Mouse (Mus musculus): ENCODE data around the gene Zfand6. TPM values are rescaled to one million over a fixed set of nuclear protein-coding genes. Genes with fewer than 3 reads are reported as not detected.

Zfand6 gene
- polyA plus RNA-seq, 1 experiment from 2014 or later: 183 TPM

GRCm38 (mm10) chr7:84690101-84690509 lies 346 bp upstream of the Zfand6 start:
- Histone ChIP-seq H3K9ac (replicated peaks; ENCODE audit: low read depth, low read length) (0 out of 2 replicates have a peak overlapping the region, but pooled peaks have one; percentile 4), H3K36me3 (ENCODE audit: control insufficient read depth, insufficient read depth, low read length) (no peaks in the 10 kb centered on the region), H3K27ac (ENCODE audit: low read length) (no peak overlapping the region), H3K4me3 (ENCODE audit: low read depth, low read length) (peak overlapping the region; percentile 65), H3K9me3 (ENCODE audit: control insufficient read depth, low read depth, low read length) (no peaks in the 10 kb centered on the region), H3K4me1 (ENCODE audit: control insufficient read depth, insufficient read depth, low read length) (no peaks in the 10 kb centered on the region), H3K27me3 (ENCODE audit: control insufficient read depth, insufficient read depth, low read length) (no peaks in the 10 kb centered on the region), H3K4me2 (replicated peaks; ENCODE audit: low read depth, low read length) (peak overlapping the region; percentile 90)
- WGBS: 3% methylated on average over 19 of the region's 19 CpGs
- no peak for ATAC-seq (ENCODE audit: insufficient number of reproducible peaks, insufficient read depth, low FRiP score, low read depth)

GRCm38 (mm10) chr7:84687653-84688580 lies 1.8 kb downstream of the Zfand6 start:
- WGBS: 63% methylated on average over 12 of the region's 12 CpGs

DNA sequence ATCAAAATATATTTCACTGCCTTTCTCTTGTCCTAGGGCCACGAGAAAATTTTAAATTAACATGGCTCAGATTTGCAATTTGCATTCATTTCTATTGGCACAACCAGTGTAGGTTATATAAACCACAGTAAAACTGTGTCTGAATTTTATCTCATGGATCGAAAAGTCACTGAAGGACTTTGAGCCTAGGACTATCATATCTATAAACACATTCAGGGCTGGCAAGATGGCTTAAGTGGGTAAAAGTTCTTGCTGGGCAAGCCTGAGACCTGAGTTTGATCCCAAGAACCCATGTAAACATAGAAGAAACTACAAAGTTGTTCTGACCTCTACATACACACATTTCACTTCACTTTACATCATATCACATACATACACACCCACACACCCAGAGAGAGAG lies 3.4 kb downstream of the Zfand6 start:
- no peak overlapping the region for H3K9ac ChIP-seq (replicated peaks; ENCODE audit: low read depth, low read length)
- WGBS: 84% methylated on average over 2 of the region's 2 CpGs
- no peaks in the 10 kb centered on the region for H3K4me1 ChIP-seq (ENCODE audit: control insufficient read depth, insufficient read depth, low read length)

More at GRCm38 (mm10) chr7:84687653-84688580, 1.8 kb downstream of the Zfand6 start:
- H3K9ac ChIP-seq (replicated peaks; ENCODE audit: low read depth, low read length): no peak overlapping the region
- H3K9me3 ChIP-seq (ENCODE audit: control insufficient read depth, low read depth, low read length): no peaks in the 10 kb centered on the region
- H3K4me3 ChIP-seq (ENCODE audit: low read depth, low read length): no peak overlapping the region
- H3K27me3 ChIP-seq (ENCODE audit: control insufficient read depth, insufficient read depth, low read length): no peaks in the 10 kb centered on the region
- no peaks in the 10 kb centered on the region for H3K4me1 ChIP-seq (ENCODE audit: control insufficient read depth, insufficient read depth, low read length)
- H3K27ac ChIP-seq (ENCODE audit: low read length): no peak overlapping the region
- no peak for ATAC-seq (ENCODE audit: insufficient number of reproducible peaks, insufficient read depth, low FRiP score, low read depth)
- H3K4me2 ChIP-seq (replicated peaks; ENCODE audit: low read depth, low read length): no peak overlapping the region; the same call in 1 of the 2 replicates
- no peaks in the 10 kb centered on the region for H3K36me3 ChIP-seq (ENCODE audit: control insufficient read depth, insufficient read depth, low read length)

DNA sequence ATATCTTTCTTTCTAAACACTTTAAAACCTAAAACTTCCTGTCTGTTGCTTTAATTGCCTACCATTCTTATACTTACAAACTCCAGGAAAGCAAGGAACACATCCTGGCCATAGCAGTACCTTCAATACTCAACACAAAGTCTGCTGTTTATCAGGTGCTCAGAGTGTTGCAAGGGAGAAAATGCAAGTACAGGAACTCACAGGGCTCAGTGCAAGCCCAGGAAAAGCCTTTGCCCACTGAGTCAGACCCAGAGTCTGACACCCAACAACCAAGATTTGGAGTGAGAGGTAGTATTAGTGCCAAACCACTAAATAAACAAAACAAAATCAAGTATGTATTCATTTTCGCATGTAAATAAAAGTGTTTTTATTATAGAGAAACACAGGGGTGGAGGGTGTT lies 5.1 kb downstream of the Zfand6 start:
- H3K36me3 ChIP-seq (ENCODE audit: control insufficient read depth, insufficient read depth, low read length): no peaks in the 10 kb centered on the region
- no peaks in the 10 kb centered on the region for H3K4me1 ChIP-seq (ENCODE audit: control insufficient read depth, insufficient read depth, low read length)
- H3K4me2 ChIP-seq (replicated peaks; ENCODE audit: low read depth, low read length): no peak overlapping the region
- 88% methylated on average over 1 of the region's 1 CpGs for WGBS
- ATAC-seq (ENCODE audit: insufficient number of reproducible peaks, insufficient read depth, low FRiP score, low read depth): no peak
- H3K27ac ChIP-seq (ENCODE audit: low read length): no peak overlapping the region
- no peaks in the 10 kb centered on the region for H3K27me3 ChIP-seq (ENCODE audit: control insufficient read depth, insufficient read depth, low read length)
- no peak overlapping the region for H3K4me3 ChIP-seq (ENCODE audit: low read depth, low read length)
- H3K9ac ChIP-seq (replicated peaks; ENCODE audit: low read depth, low read length): no peak overlapping the region
- H3K9me3 ChIP-seq (ENCODE audit: control insufficient read depth, low read depth, low read length): no peaks in the 10 kb centered on the region

More for the DNA sequence above, 3.4 kb downstream of the Zfand6 start:
- Histone ChIP-seq H3K4me3 (ENCODE audit: low read depth, low read length) (no peak overlapping the region), H3K4me2 (replicated peaks; ENCODE audit: low read depth, low read length) (no peak overlapping the region), H3K9me3 (ENCODE audit: control insufficient read depth, low read depth, low read length) (no peaks in the 10 kb centered on the region), H3K36me3 (ENCODE audit: control insufficient read depth, insufficient read depth, low read length) (no peaks in the 10 kb centered on the region), H3K27ac (ENCODE audit: low read length) (no peak overlapping the region), H3K27me3 (ENCODE audit: control insufficient read depth, insufficient read depth, low read length) (no peaks in the 10 kb centered on the region)
- no peak for ATAC-seq (ENCODE audit: insufficient number of reproducible peaks, insufficient read depth, low FRiP score, low read depth)

GRCm38 (mm10) chr7:84681558-84681957 lies 8.2 kb downstream of the Zfand6 start:
- WGBS: 92% methylated on average over 1 of the region's 1 CpGs
- no peaks in the 10 kb centered on the region for H3K27me3 ChIP-seq (ENCODE audit: control insufficient read depth, insufficient read depth, low read length)
- H3K4me3 ChIP-seq (ENCODE audit: low read depth, low read length): no peak overlapping the region
- H3K4me1 ChIP-seq (ENCODE audit: control insufficient read depth, insufficient read depth, low read length): peaks cover 3% of the 10 kb centered on the region; the same call in 1 of the 2 replicates
- no peak overlapping the region for H3K4me2 ChIP-seq (replicated peaks; ENCODE audit: low read depth, low read length)
- no peaks in the 10 kb centered on the region for H3K9me3 ChIP-seq (ENCODE audit: control insufficient read depth, low read depth, low read length)
- no peaks in the 10 kb centered on the region for H3K36me3 ChIP-seq (ENCODE audit: control insufficient read depth, insufficient read depth, low read length)
- ATAC-seq (ENCODE audit: insufficient number of reproducible peaks, insufficient read depth, low FRiP score, low read depth): no peak
- no peak overlapping the region for H3K27ac ChIP-seq (ENCODE audit: low read length)
- no peak overlapping the region for H3K9ac ChIP-seq (replicated peaks; ENCODE audit: low read depth, low read length)

GRCm38 (mm10) chr7:84680931-84681330 lies 8.8 kb downstream of the Zfand6 start:
- H3K9ac ChIP-seq (replicated peaks; ENCODE audit: low read depth, low read length): no peak overlapping the region
- H3K36me3 ChIP-seq (ENCODE audit: control insufficient read depth, insufficient read depth, low read length): no peaks in the 10 kb centered on the region
- no peak for ATAC-seq (ENCODE audit: insufficient number of reproducible peaks, insufficient read depth, low FRiP score, low read depth)
- no peak overlapping the region for H3K27ac ChIP-seq (ENCODE audit: low read length)
- H3K27me3 ChIP-seq (ENCODE audit: control insufficient read depth, insufficient read depth, low read length): no peaks in the 10 kb centered on the region
- no peaks in the 10 kb centered on the region for H3K9me3 ChIP-seq (ENCODE audit: control insufficient read depth, low read depth, low read length)
- H3K4me3 ChIP-seq (ENCODE audit: low read depth, low read length): no peak overlapping the region
- no peak overlapping the region for H3K4me2 ChIP-seq (replicated peaks; ENCODE audit: low read depth, low read length)
- peaks cover 3% of the 10 kb centered on the region; the same call in 1 of the 2 replicates for H3K4me1 ChIP-seq (ENCODE audit: control insufficient read depth, insufficient read depth, low read length)

GRCm38 (mm10) chr7:84680092-84680491 lies 9.7 kb downstream of the Zfand6 start:
- no peaks in the 10 kb centered on the region for H3K36me3 ChIP-seq (ENCODE audit: control insufficient read depth, insufficient read depth, low read length)
- H3K27me3 ChIP-seq (ENCODE audit: control insufficient read depth, insufficient read depth, low read length): no peaks in the 10 kb centered on the region
- peak overlapping the region; percentile 39; the same call in 1 of the 2 replicates for H3K4me3 ChIP-seq (ENCODE audit: low read depth, low read length)
- peak overlapping the region; percentile 52; the same call in 1 of the 2 replicates for H3K27ac ChIP-seq (ENCODE audit: low read length)
- no peaks in the 10 kb centered on the region for H3K9me3 ChIP-seq (ENCODE audit: control insufficient read depth, low read depth, low read length)
- H3K4me1 ChIP-seq (ENCODE audit: control insufficient read depth, insufficient read depth, low read length): peaks cover 3% of the 10 kb centered on the region; the same call in 1 of the 2 replicates
- ATAC-seq (ENCODE audit: insufficient number of reproducible peaks, insufficient read depth, low FRiP score, low read depth): no peak
- peak overlapping the region; percentile 53 for H3K4me2 ChIP-seq (replicated peaks; ENCODE audit: low read depth, low read length)
- H3K9ac ChIP-seq (replicated peaks; ENCODE audit: low read depth, low read length): no peak overlapping the region
- 29% methylated on average over 2 of the region's 2 CpGs for WGBS

- ATAC-seq (ENCODE audit: insufficient number of reproducible peaks, insufficient read depth, low FRiP score, low read depth): peak; percentile 99
- Histone ChIP-seq H3K9me3 (ENCODE audit: control insufficient read depth, low read depth, low read length) (no peaks in the 10 kb centered on the region), H3K4me1 (ENCODE audit: control insufficient read depth, insufficient read depth, low read length) (peaks cover 3% of the 10 kb centered on the region; the same call in 1 of the 2 replicates), H3K27me3 (ENCODE audit: control insufficient read depth, insufficient read depth, low read length) (no peaks in the 10 kb centered on the region), H3K27ac (ENCODE audit: low read length) (no peak overlapping the region), H3K36me3 (ENCODE audit: control insufficient read depth, insufficient read depth, low read length) (no peaks in the 10 kb centered on the region), H3K4me2 (replicated peaks; ENCODE audit: low read depth, low read length) (peak overlapping the region; percentile 53), H3K9ac (replicated peaks; ENCODE audit: low read depth, low read length) (no peak overlapping the region), H3K4me3 (ENCODE audit: low read depth, low read length) (peak overlapping the region; percentile 39)
- 1% methylated on average over 4 of the region's 4 CpGs for WGBS
Measured at GRCm38 (mm10) chr7:84679264-84679663, 10.5 kb downstream of the Zfand6 start.

All from stomach, embryonic 14.5 days (tissue).